Mouse (Mus musculus) neural tube, embryonic 11.5 days (tissue): ENCODE results near the gene Coq8b. TPM values are rescaled to one million over a fixed set of nuclear protein-coding genes. Genes with fewer than 3 reads are reported as not detected.
A peak's percentile ranks its signal among the peaks of the same experiment; 100 is the strongest.

Experiments used
- ATAC-seq: fragments of 200-750 bp; cut with Nextera tagmentation; 2 replicates; pipeline ENCODE4 v1.8.0; 2017; ENCODE audit warnings: moderate number of reproducible peaks, mild to moderate bottlenecking, moderate TSS enrichment, moderate library complexity; ENCODE audit not compliant: insufficient read depth, low FRiP score, low TSS enrichment
- DNase-seq: peaks from one replicate; pipeline ENCODE4 v3.0.0-alpha.2; 2015; ENCODE audit warnings: low spot score
- H3K27ac ChIP-seq: fragments of 300-500 bp; sonication (generic); 2 replicates; pipeline ENCODE4 v1.5.1; 2014; ENCODE audit warnings: low read depth, mild to moderate bottlenecking, low read length
- H3K27me3 ChIP-seq: fragments of 300-500 bp; sonication (generic); 2 replicates; pipeline ENCODE4 v1.6.1; 2014; ENCODE audit warnings: mild to moderate bottlenecking, low read length, mixed read lengths; ENCODE audit not compliant: control insufficient read depth, insufficient read depth
- H3K36me3 ChIP-seq: fragments of 300-500 bp; sonication (generic); 2 replicates; pipeline ENCODE4 v1.6.1; 2014; ENCODE audit warnings: mild to moderate bottlenecking, low read length, moderate library complexity, mixed read lengths; ENCODE audit not compliant: control insufficient read depth, insufficient read depth
- H3K4me1 ChIP-seq: fragments of 300-500 bp; sonication (generic); 2 replicates; pipeline ENCODE4 v1.6.1; 2014; ENCODE audit warnings: low read length, mixed read lengths; ENCODE audit not compliant: control insufficient read depth, insufficient read depth
- H3K4me2 ChIP-seq: fragments of 300-500 bp; sonication (generic); 2 replicates; pipeline ENCODE4 v1.6.1; 2014; ENCODE audit warnings: low read depth, mild to moderate bottlenecking, moderate library complexity
- H3K4me3 ChIP-seq: fragments of 300-500 bp; sonication (generic); 2 replicates; pipeline ENCODE4 v1.5.1; 2014; ENCODE audit warnings: low read depth, low read length
- H3K9ac ChIP-seq: fragments of 300-500 bp; sonication (generic); 2 replicates; pipeline ENCODE4 v1.6.1; 2014; ENCODE audit warnings: mild to moderate bottlenecking, low read length
- H3K9me3 ChIP-seq: fragments of 300-500 bp; sonication (generic); 2 replicates; pipeline ENCODE4 v1.6.1; 2016; ENCODE audit warnings: low read length; ENCODE audit not compliant: control insufficient read depth
- WGBS: fragments of 180-500 bp; shearing (Covaris S2); extraction: QIAGEN DNeasy Blood & Tissue Kit; methylation state at CpG from one replicate; pipeline ENCODE4 v1.1.7; 2014; 5-methylcytosine and 5-hydroxymethylcytosine counted together
- polyA plus RNA-seq: library from polyadenylated mRNA; unstranded; fragments of >200 nt; fragmentation: Nextera tagmentation; extraction: Ambion mirVana; gene quantifications from 2 replicates; pipeline ENCODE4 v1.2.1, GENCODE M21; 2014

Coq8b gene
- 15.8 and 17.1 TPM in 2 replicates for polyA plus RNA-seq

DNA sequence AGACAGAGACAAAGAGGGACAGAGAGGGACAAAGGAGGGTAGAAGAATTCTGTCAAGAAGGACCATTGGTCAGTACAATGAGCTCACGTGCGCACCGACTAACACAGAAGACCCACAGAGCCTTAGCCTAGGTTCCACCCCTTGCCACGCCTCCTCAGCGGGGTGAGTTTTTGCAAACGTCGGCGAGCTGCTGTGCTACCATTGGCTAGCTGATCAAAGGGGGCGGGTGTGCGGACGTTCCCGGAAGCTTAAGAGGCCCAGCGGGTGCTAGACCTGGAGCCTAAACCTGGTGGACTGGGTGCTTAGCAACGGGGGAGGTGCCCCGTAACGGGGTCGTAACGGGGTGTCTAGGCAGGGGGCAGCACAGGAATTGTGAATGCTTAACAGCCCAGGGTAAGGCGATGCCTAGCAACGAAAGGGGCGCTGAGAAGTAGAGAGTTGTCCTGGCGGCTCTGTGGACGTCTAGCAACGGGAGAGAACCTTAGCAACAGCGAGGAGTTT, at the start of gene Coq8b:
Gene Coq8b, plus strand, starts transcription at position 243 of the 501 bp plus-strand sequence.
- Histone ChIP-seq H3K9me3 (no peaks in the 10 kb centered on the region), H3K36me3 (no peaks in the 10 kb centered on the region), H3K4me1 (peaks cover 4% of the 10 kb centered on the region; the same call in 1 of the 2 replicates), H3K4me2 (peak within 1 kb of the TSS; percentile 42), H3K4me3 (peak within 1 kb of the TSS; percentile 43), H3K27ac (peak within 1 kb of the TSS; percentile 64), H3K27me3 (no peaks in the 10 kb centered on the region), H3K9ac (peak within 1 kb of the TSS; percentile 52)
- WGBS, result under 1% methylated on average over 25 of the region's 25 CpGs
- DNase-seq, result peak; percentile 97
- ATAC-seq, result peak; percentile 92

DNA sequence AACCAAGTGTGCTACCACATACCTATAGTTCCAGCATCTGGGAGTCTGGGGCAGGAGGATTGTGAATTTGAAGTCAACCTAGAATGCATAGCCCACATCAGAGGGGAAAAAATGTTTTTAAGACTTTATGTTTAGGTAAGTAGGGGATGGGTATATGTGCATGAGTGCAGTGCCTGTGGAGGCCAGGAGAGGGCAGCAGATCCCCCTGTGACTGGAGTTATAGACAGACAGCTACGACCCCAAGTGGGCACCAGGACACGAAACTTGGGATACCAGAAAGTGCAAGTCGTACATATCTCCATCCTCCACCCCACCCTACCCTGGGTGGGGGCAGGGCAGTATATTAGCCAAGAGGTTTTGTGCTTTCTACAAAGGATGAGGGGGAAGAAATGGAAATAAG, 47.9 kb upstream of the Coq8b start:
- peaks cover 37% of the 10 kb centered on the region for H3K36me3 ChIP-seq
- peak; percentile 50 for DNase-seq
- H3K27ac ChIP-seq, result no peak overlapping the region
- H3K9me3 ChIP-seq, result no peaks in the 10 kb centered on the region
- WGBS, result 78% methylated on average over 3 of the region's 3 CpGs
- no peak overlapping the region for H3K4me2 ChIP-seq
- H3K9ac ChIP-seq, result no peak overlapping the region
- ATAC-seq, result no peak; the same call in 1 of the 2 replicates
- H3K4me3 ChIP-seq, result no peak overlapping the region
- no peaks in the 10 kb centered on the region for H3K27me3 ChIP-seq
- H3K4me1 ChIP-seq, result no peaks in the 10 kb centered on the region

- H3K9ac ChIP-seq, result no peak overlapping the region
- DNase-seq (no peak), ATAC-seq (no peak)
- H3K9me3 ChIP-seq, result no peaks in the 10 kb centered on the region
- no peaks in the 10 kb centered on the region for H3K27me3 ChIP-seq
- no peak overlapping the region for H3K27ac ChIP-seq
- WGBS, result 92% methylated on average over 5 of the region's 5 CpGs
- peaks cover 47% of the 10 kb centered on the region for H3K36me3 ChIP-seq
- no peak overlapping the region for H3K4me2 ChIP-seq
- no peaks in the 10 kb centered on the region for H3K4me1 ChIP-seq
- no peak overlapping the region for H3K4me3 ChIP-seq
These were observed 46.8 kb upstream of the Coq8b start for GRCm38 (mm10) chr7:27185986-27186385.

- no peak overlapping the region for H3K4me2 ChIP-seq
- ATAC-seq (no peak), DNase-seq (no peak)
- no peaks in the 10 kb centered on the region for H3K27me3 ChIP-seq
- H3K9ac ChIP-seq, result no peak overlapping the region
- peaks cover 68% of the 10 kb centered on the region for H3K36me3 ChIP-seq
- peaks cover under 1% of the 10 kb centered on the region for H3K4me1 ChIP-seq
- H3K9me3 ChIP-seq, result no peaks in the 10 kb centered on the region
- H3K27ac ChIP-seq, result no peak overlapping the region
- H3K4me3 ChIP-seq, result no peak overlapping the region
- 97% methylated on average over 10 of the region's 10 CpGs for WGBS
These were observed 43.4 kb upstream of the Coq8b start for GRCm38 (mm10) chr7:27189271-27189931.

- H3K27ac ChIP-seq, result no peak overlapping the region
- no peaks in the 10 kb centered on the region for H3K9me3 ChIP-seq
- ATAC-seq (no peak), DNase-seq (no peak)
- no peaks in the 10 kb centered on the region for H3K27me3 ChIP-seq
- WGBS, result 95% methylated on average over 5 of the region's 5 CpGs
- H3K36me3 ChIP-seq, result peaks cover 46% of the 10 kb centered on the region
- H3K4me3 ChIP-seq, result no peak overlapping the region
- H3K4me2 ChIP-seq, result no peak overlapping the region
- H3K9ac ChIP-seq, result no peak overlapping the region
- H3K4me1 ChIP-seq, result peaks cover 4% of the 10 kb centered on the region
These were observed 40.4 kb upstream of the Coq8b start for GRCm38 (mm10) chr7:27192434-27192833.

DNA sequence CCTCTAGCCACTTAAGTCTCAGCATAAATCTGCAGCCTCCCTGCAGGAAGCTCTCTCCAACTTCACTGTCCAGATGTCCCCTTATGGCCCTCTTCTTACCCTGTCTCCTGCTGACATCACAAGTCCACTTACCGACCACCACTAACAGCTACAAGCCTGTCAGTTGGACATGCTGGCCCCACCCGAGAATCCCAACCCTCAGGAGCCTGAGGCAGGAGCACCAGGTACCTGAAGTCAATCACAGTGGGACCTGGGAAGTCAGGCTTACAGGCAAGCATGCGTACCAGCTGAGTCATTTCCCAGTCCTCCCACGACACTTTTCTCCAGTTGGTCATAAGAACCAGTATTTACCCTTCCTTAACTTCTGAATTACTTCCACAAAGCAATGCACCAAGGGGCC, 39.1 kb upstream of the Coq8b start:
- 87% methylated on average over 4 of the region's 4 CpGs for WGBS
- Histone ChIP-seq H3K9ac (no peak overlapping the region), H3K9me3 (no peaks in the 10 kb centered on the region), H3K4me2 (no peak overlapping the region), H3K27ac (no peak overlapping the region), H3K4me1 (peaks cover 4% of the 10 kb centered on the region), H3K27me3 (no peaks in the 10 kb centered on the region), H3K36me3 (peaks cover 42% of the 10 kb centered on the region), H3K4me3 (no peak overlapping the region)
- DNase-seq, result no peak
- ATAC-seq, result no peak

GRCm38 (mm10) chr7:27195681-27196611, 36.9 kb upstream of the Coq8b start, which contains the start of the genes BC024978 and Snrpa:
TSS of gene BC024978 (plus strand) at chr7:27195781.
TSS of gene Snrpa (minus strand) at chr7:27196271.
- peak; percentile 94 for DNase-seq
- under 1% methylated on average over 64 of the region's 64 CpGs for WGBS
- H3K4me3 ChIP-seq, result peak within 1 kb of the TSS; percentile 63
- H3K27me3 ChIP-seq, result no peaks in the 10 kb centered on the region
- no peaks in the 10 kb centered on the region for H3K9me3 ChIP-seq
- H3K27ac ChIP-seq, result peak within 1 kb of the TSS; percentile 93
- H3K36me3 ChIP-seq, result peaks cover 21% of the 10 kb centered on the region
- peak within 1 kb of the TSS; percentile 77 for H3K4me2 ChIP-seq
- ATAC-seq, result peak; percentile 99
- peak within 1 kb of the TSS; percentile 77 for H3K9ac ChIP-seq
- H3K4me1 ChIP-seq, result peaks cover 4% of the 10 kb centered on the region

GRCm38 (mm10) chr7:27197136-27197535, 35.7 kb upstream of the Coq8b start:
- Histone ChIP-seq H3K4me1 (peaks cover 4% of the 10 kb centered on the region), H3K9me3 (no peaks in the 10 kb centered on the region), H3K27me3 (no peaks in the 10 kb centered on the region), H3K4me3 (no peak overlapping the region), H3K36me3 (peaks cover 9% of the 10 kb centered on the region), H3K9ac (no peak overlapping the region), H3K27ac (no peak overlapping the region), H3K4me2 (no peak overlapping the region)
- ATAC-seq (no peak), DNase-seq (no peak)
- 89% methylated on average over 3 of the region's 3 CpGs for WGBS
